Comparison of ENCODE assay signal across 21 mouse cellular contexts in genomic region chr10:97389647-97390590, GRCm38 (mm10).
DNase-seq lines count a peak whose midpoint lies in the region; ATAC-seq lines count a peak whose summit lies in the region.
"Had no signal": no experiment of that assay in that cellular context is flagged by ENCODE, and none has a peak within 500 bp of the region (broad histone marks: within the 10 kb centered on the region; RNA-seq: fewer than 3 reads in every experiment).

No protein-coding gene starts in this region.

- no peaks in the 10 kb centered on the region for H3K4me1 ChIP-seq in heart, embryonic 12.5 days (replicated peaks)
- H3K4me1 ChIP-seq: heart, embryonic 13.5 days; midbrain, embryonic 13.5 days; neural tube, embryonic 13.5 days had no signal

- no peak overlapping the region for H3K9ac ChIP-seq in heart, embryonic 12.5 days
- H3K9ac ChIP-seq: heart, embryonic 13.5 days; hindbrain, embryonic 14.5 days; midbrain, embryonic 13.5 days; neural tube, embryonic 13.5 days had no signal

- intact Hi-C loops in heart, postnatal 14 days (cut with DNase I) = no loop called here

- no peak overlapping the region for H3K4me3 ChIP-seq in heart, embryonic 12.5 days
- H3K4me3 ChIP-seq: heart, embryonic 13.5 days; layer of hippocampus, adult 2 months; midbrain, embryonic 13.5 days; neural tube, embryonic 13.5 days had no signal

- H3K36me3 ChIP-seq in heart, embryonic 12.5 days = no peaks in the 10 kb centered on the region
- H3K36me3 ChIP-seq: G1E; heart, embryonic 13.5 days; midbrain, embryonic 13.5 days; neural tube, embryonic 13.5 days had no signal

- H3K27ac ChIP-seq in heart, embryonic 12.5 days (ENCODE audit: poor library complexity, severe bottlenecking) = no peak overlapping the region
- H3K27ac ChIP-seq: heart, embryonic 13.5 days; hindbrain, embryonic 14.5 days; layer of hippocampus, adult 2 months; midbrain, embryonic 13.5 days; neural tube, embryonic 13.5 days had no signal

- no peak overlapping the region for H3K4me2 ChIP-seq in heart, embryonic 12.5 days
- H3K4me2 ChIP-seq: heart, embryonic 13.5 days; hindbrain, embryonic 14.5 days; liver, embryonic 11.5 days; midbrain, embryonic 13.5 days; neural tube, embryonic 13.5 days had no signal

- DNase-seq in heart, adult 11 months = peak; percentile 98
- DNase-seq in NIH3T3 (ENCODE audit: low read depth) = peak; percentile 57
- DNase-seq in gastrocnemius, postnatal 25 days = peak; percentile 56
- DNase-seq in heart, postnatal 14 days = peak; percentile 52 to 62
- no peak for DNase-seq in urinary bladder, postnatal 10 days (ENCODE audit: low spot score)
- no peak for DNase-seq in frontal cortex, postnatal 25 days (ENCODE audit: low spot score in 2 of 2)
- DNase-seq in layer of hippocampus, adult 8-10 months (ENCODE audit: low spot score in 2 of 2) = no peak
- DNase-seq: cerebellum, adult 2 months; lung, adult 18-20 months; lung, postnatal 14 days; thymus, adult 18-20 months; thymus, postnatal 4 days had no signal

- no peaks in the 10 kb centered on the region for H3K9me3 ChIP-seq in heart, embryonic 12.5 days (replicated peaks)
- H3K9me3 ChIP-seq: G1E; heart, embryonic 13.5 days; midbrain, embryonic 13.5 days; neural tube, embryonic 13.5 days had no signal

- 69% methylated on average over 7 of the region's 7 CpGs for WGBS in heart, embryonic 12.5 days

- no peaks in the 10 kb centered on the region for H3K27me3 ChIP-seq in heart, embryonic 12.5 days (replicated peaks)
- H3K27me3 ChIP-seq: heart, embryonic 13.5 days; midbrain, embryonic 13.5 days; neural tube, embryonic 13.5 days had no signal

- no peak for ATAC-seq in heart, embryonic 12.5 days (ENCODE audit: insufficient number of reproducible peaks, low FRiP score)
- ATAC-seq: CD4-positive, CD25-positive, alpha-beta regulatory T cell, adult 4 months; midbrain, embryonic 13.5 days had no signal

Comparison
In these comparisons a context has a peak if more than half of its experiments do, and no peak if none do; other contexts are left out.
1. DNase-seq: peak in heart, adult 11 months (single experiment), NIH3T3 (single experiment), gastrocnemius, postnatal 25 days (single experiment) and heart, postnatal 14 days (2 of 2); none in urinary bladder, postnatal 10 days (single experiment), frontal cortex, postnatal 25 days (0 of 2) and layer of hippocampus, adult 8-10 months (0 of 2).